Mouse (Mus musculus): ENCODE data around the gene Dmac2.

Gene Dmac2

GRCm38 (mm10) chr7:25655601-25656428 lies 36.6 kb downstream of the Dmac2 start:
- peak; percentile 69 to 72 for DNase-seq

- DNase-seq: no peak
Measured at GRCm38 (mm10) chr7:25657785-25658184, 38.6 kb downstream of the Dmac2 start.

- DNase-seq: peak; percentile 99 to 100
Measured at GRCm38 (mm10) chr7:25658657-25659472, 39.7 kb downstream of the Dmac2 start, which contains the start of the genes Bckdha and Exosc5. Bckdha (minus strand) TSS chr7:25658981. Exosc5 (plus strand) TSS chr7:25659164.

- DNase-seq: no peak
Measured at GRCm38 (mm10) chr7:25666381-25666780, 47.2 kb downstream of the Dmac2 start.

- DNase-seq: no peak
Measured at GRCm38 (mm10) chr7:25669158-25669557, 49.9 kb downstream of the Dmac2 start.

- DNase-seq: no peak
Measured at GRCm38 (mm10) chr7:25669631-25670030, 50.4 kb downstream of the Dmac2 start.

- no peak for DNase-seq
Measured at GRCm38 (mm10) chr7:25670096-25670495, 50.9 kb downstream of the Dmac2 start.

- DNase-seq: no peak
Measured at GRCm38 (mm10) chr7:25671686-25672085, 52.5 kb downstream of the Dmac2 start.

GRCm38 (mm10) chr7:25672442-25672841 lies 53.2 kb downstream of the Dmac2 start:
- no peak for DNase-seq

- no peak for DNase-seq
Measured at GRCm38 (mm10) chr7:25674297-25674696, 55.1 kb downstream of the Dmac2 start.

- DNase-seq: no peak
Measured at GRCm38 (mm10) chr7:25674719-25675300, 55.6 kb downstream of the Dmac2 start, which contains the start of gene Tmem91. Tmem91 (minus strand) TSS chr7:25675166.

All from cerebellum, postnatal 36 days (tissue).